12 mouse cellular contexts compared by ENCODE assay signal in the genomic region with DNA sequence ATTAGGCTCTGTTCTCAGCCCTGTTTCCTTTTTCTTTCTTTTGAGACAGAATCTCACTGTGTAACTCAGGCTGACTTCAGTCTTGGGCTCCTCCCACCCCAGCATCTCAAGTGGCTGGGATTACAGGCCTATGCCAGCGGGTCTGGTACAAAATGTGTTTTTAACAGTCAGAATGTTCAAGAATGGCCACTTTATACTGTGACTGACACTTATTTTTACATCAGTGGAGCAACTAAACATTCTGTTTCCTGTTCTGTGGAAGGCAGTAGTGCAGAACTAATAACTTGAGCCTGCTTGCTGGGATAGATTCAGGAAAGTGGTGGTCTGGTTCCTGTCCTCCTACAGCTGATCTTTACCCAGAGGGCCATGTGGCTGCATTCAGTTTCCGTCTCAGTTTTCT. TPM values are rescaled to one million over a fixed set of nuclear protein-coding genes. Genes with fewer than 3 reads are reported as not detected.
A peak's percentile ranks its signal among the peaks of the same experiment; 100 is the strongest.
DNase-seq lines count a peak whose midpoint lies in the region; ATAC-seq and TF ChIP-seq lines count a peak whose summit lies in the region.
"Had no signal": no experiment of that assay in that cellular context is flagged by ENCODE, and none has a peak within 500 bp of the region (broad histone marks: within the 10 kb centered on the region; RNA-seq: fewer than 3 reads in every experiment).

No protein-coding gene starts in this region.

- peak; percentile 54; the same call in 1 of the 2 replicates for ATAC-seq in forebrain, embryonic 13.5 days
- ATAC-seq in kidney, embryonic 16.5 days (ENCODE audit: low FRiP score, low TSS enrichment): peak; percentile 42; the same call in 1 of the 2 replicates
- ATAC-seq in limb, embryonic 12.5 days (ENCODE audit: insufficient number of reproducible peaks, insufficient read depth, low FRiP score, low TSS enrichment, low read depth): peak; percentile 66; the same call in 1 of the 2 replicates
- ATAC-seq in cerebellum, adult (ENCODE audit: insufficient number of reproducible peaks, low FRiP score, low TSS enrichment): no peak
- no peak for ATAC-seq in frontal cortex, adult (ENCODE audit: low TSS enrichment)

- no peak for TF ChIP-seq POLR2A in ES-Bruce4 (IDR thresholded peaks at IDR 0.05; ENCODE audit: insufficient read depth, low read length)

- peaks cover 13% of the 10 kb centered on the region for H3K36me3 ChIP-seq in forebrain, embryonic 13.5 days (ENCODE audit: poor library complexity, severe bottlenecking)
- peaks cover 80% of the 10 kb centered on the region for H3K36me3 ChIP-seq in forebrain, embryonic 10.5 days (replicated peaks)
- 0 out of 2 replicates have a peak, but pooled peaks cover 4% of the 10 kb centered on the region for H3K36me3 ChIP-seq in kidney, embryonic 16.5 days (ENCODE audit: insufficient read depth, low read length)
- no peaks in the 10 kb centered on the region; the same call in 1 of the 2 replicates for H3K36me3 ChIP-seq in ES-Bruce4 (ENCODE audit: control insufficient read depth, insufficient read depth, low read length, poor library complexity, severe bottlenecking)
- peaks cover 23% of the 10 kb centered on the region for H3K36me3 ChIP-seq in limb, embryonic 12.5 days

- TF ChIP-seq EP300 in ES-Bruce4 (IDR thresholded peaks at IDR 0.05; ENCODE audit: insufficient read depth, low read depth, low read length): no peak

- 30% methylated on average over 2 of the region's 2 CpGs for WGBS in forebrain, embryonic 13.5 days
- 40% methylated on average over 2 of the region's 2 CpGs for WGBS in forebrain, embryonic 10.5 days
- WGBS in kidney, embryonic 16.5 days: 43% methylated on average over 2 of the region's 2 CpGs
- WGBS in limb, embryonic 12.5 days: 29% methylated on average over 2 of the region's 2 CpGs

- no peaks in the 10 kb centered on the region for H3K27me3 ChIP-seq in forebrain, embryonic 13.5 days
- peaks cover 91% of the 10 kb centered on the region for H3K27me3 ChIP-seq in forebrain, embryonic 10.5 days (ENCODE audit: poor library complexity, severe bottlenecking)
- peaks cover 8% of the 10 kb centered on the region; the same call in 1 of the 2 replicates for H3K27me3 ChIP-seq in kidney, embryonic 16.5 days (ENCODE audit: insufficient read depth, low read length)
- no peaks in the 10 kb centered on the region for H3K27me3 ChIP-seq in ES-Bruce4 (ENCODE audit: control insufficient read depth, insufficient read depth, low read length, poor library complexity, severe bottlenecking)
- peaks cover 35% of the 10 kb centered on the region for H3K27me3 ChIP-seq in limb, embryonic 12.5 days
- H3K27me3 ChIP-seq: neural tube, embryonic 15.5 days had no signal

- no peak overlapping the region for H3K4me3 ChIP-seq in forebrain, embryonic 13.5 days
- H3K4me3 ChIP-seq in forebrain, embryonic 10.5 days: no peak overlapping the region
- no peak overlapping the region for H3K4me3 ChIP-seq in kidney, embryonic 16.5 days (ENCODE audit: low read length)
- H3K4me3 ChIP-seq in ES-Bruce4 (ENCODE audit: low read depth, low read length): no peak overlapping the region
- H3K4me3 ChIP-seq in limb, embryonic 12.5 days (replicated peaks): no peak overlapping the region
- H3K4me3 ChIP-seq: neural tube, embryonic 15.5 days had no signal

- peaks cover 6% of the 10 kb centered on the region; the same call in 1 of the 2 replicates for H3K4me1 ChIP-seq in forebrain, embryonic 13.5 days
- 0 out of 2 replicates have a peak, but pooled peaks cover 4% of the 10 kb centered on the region for H3K4me1 ChIP-seq in forebrain, embryonic 10.5 days
- no peaks in the 10 kb centered on the region for H3K4me1 ChIP-seq in kidney, embryonic 16.5 days (ENCODE audit: insufficient read depth, low read length)
- peaks cover 5% of the 10 kb centered on the region for H3K4me1 ChIP-seq in ES-Bruce4 (ENCODE audit: control insufficient read depth, insufficient read depth, low read length)
- no peaks in the 10 kb centered on the region for H3K4me1 ChIP-seq in limb, embryonic 12.5 days (replicated peaks)
- H3K4me1 ChIP-seq: neural tube, embryonic 15.5 days had no signal

- no peaks in the 10 kb centered on the region for H3K9me3 ChIP-seq in forebrain, embryonic 13.5 days (replicated peaks)
- no peaks in the 10 kb centered on the region for H3K9me3 ChIP-seq in forebrain, embryonic 10.5 days
- no peaks in the 10 kb centered on the region for H3K9me3 ChIP-seq in kidney, embryonic 16.5 days (ENCODE audit: low read length)
- no peaks in the 10 kb centered on the region for H3K9me3 ChIP-seq in ES-Bruce4 (replicated peaks; ENCODE audit: control insufficient read depth, insufficient read depth, low read length, poor library complexity, severe bottlenecking)
- no peaks in the 10 kb centered on the region for H3K9me3 ChIP-seq in limb, embryonic 12.5 days
- H3K9me3 ChIP-seq: neural tube, embryonic 15.5 days had no signal

- no peak overlapping the region for H3K4me2 ChIP-seq in forebrain, embryonic 13.5 days
- H3K4me2 ChIP-seq in kidney, embryonic 16.5 days (replicated peaks; ENCODE audit: low read depth, low read length): no peak overlapping the region
- no peak overlapping the region for H3K4me2 ChIP-seq in limb, embryonic 12.5 days
- H3K4me2 ChIP-seq: hindbrain, embryonic 14.5 days; neural tube, embryonic 15.5 days had no signal

- no peak overlapping the region for H3K9ac ChIP-seq in forebrain, embryonic 13.5 days
- no peak overlapping the region for H3K9ac ChIP-seq in kidney, embryonic 16.5 days (replicated peaks; ENCODE audit: low read length)
- no peak overlapping the region for H3K9ac ChIP-seq in ES-Bruce4 (ENCODE audit: low read depth, poor library complexity, severe bottlenecking)
- no peak overlapping the region for H3K9ac ChIP-seq in limb, embryonic 12.5 days (replicated peaks)
- H3K9ac ChIP-seq: hindbrain, embryonic 14.5 days; neural tube, embryonic 15.5 days had no signal

- no peak for DNase-seq in forebrain, embryonic 10.5 days (ENCODE audit: extremely low spot score, low spot score)
- no peak for DNase-seq in kidney, postnatal 10 days
- DNase-seq: heart, adult 18-20 months; right cerebral cortex, postnatal 25 days had no signal

- TF ChIP-seq CTCF in ES-Bruce4 (IDR thresholded peaks at IDR 0.05; ENCODE audit: low read depth, low read length): no peak

- H3K27ac ChIP-seq in forebrain, embryonic 13.5 days: no peak overlapping the region
- no peak overlapping the region for H3K27ac ChIP-seq in forebrain, embryonic 10.5 days
- H3K27ac ChIP-seq in kidney, embryonic 16.5 days (ENCODE audit: low read length): no peak overlapping the region; the same call in 1 of the 2 replicates
- peak overlapping the region; percentile 77 for H3K27ac ChIP-seq in ES-Bruce4 (ENCODE audit: insufficient read depth, low read length)
- no peak overlapping the region for H3K27ac ChIP-seq in limb, embryonic 12.5 days
- H3K27ac ChIP-seq: hindbrain, embryonic 14.5 days; neural tube, embryonic 15.5 days had no signal

RNA-seq across cellular contexts. Expression of gene Dlg3, which starts 33.1 kb away (rescaled TPM):
- 10.4 and 14.2 TPM in 2 replicates for polyA plus RNA-seq in forebrain, embryonic 13.5 days (2015; fragmentation: Nextera tagmentation; extraction: Ambion mirVana)
- 15.6 and 16.8 TPM in 2 replicates for polyA plus RNA-seq in forebrain, embryonic 10.5 days (2016; fragmentation: Nextera tagmentation; extraction: Ambion mirVana)
- 6.7 and 9.1 TPM in 2 replicates for polyA plus RNA-seq in kidney, embryonic 16.5 days (2015; fragmentation: Nextera tagmentation; extraction: Ambion mirVana)
- 33.8 and 40.3 TPM in 2 replicates for polyA plus RNA-seq in ES-Bruce4 (2011; ENCODE audit: insufficient read depth, insufficient read length, low read depth, missing spikeins)
- polyA plus RNA-seq in limb, embryonic 12.5 days (2016; fragmentation: Nextera tagmentation; extraction: Ambion mirVana): 15.7 and 17.6 TPM in 2 replicates

Comparison
In these comparisons a context has a peak if more than half of its experiments do, and no peak if none do; other contexts are left out.
1. ATAC-seq: peak in forebrain, embryonic 13.5 days (single experiment), kidney, embryonic 16.5 days (single experiment) and limb, embryonic 12.5 days (single experiment); none in cerebellum, adult (single experiment) and frontal cortex, adult (single experiment).